Mouse (Mus musculus) liver, embryonic 14.5 days (tissue): ENCODE measurements around the gene Phf21b. TPM values are rescaled to one million over a fixed set of nuclear protein-coding genes. Genes with fewer than 3 reads are reported as not detected.

ENCODE experiments used
- ATAC-seq: fragments of 200-750 bp; cut with Nextera tagmentation; 2 replicates; pipeline ENCODE4 v1.8.0; 2017; ENCODE audit warnings: moderate number of reproducible peaks, mild to moderate bottlenecking, moderate library complexity; ENCODE audit not compliant: insufficient read depth
- DNase-seq, 3 experiments: peaks; one replicate each; pipeline ENCODE4 v3.0.0-alpha.2; 2012 to 2013; ENCODE audit warnings: low read depth in 3 of 3, low spot score in 3 of 3
- H3K27ac ChIP-seq: fragments of 300-500 bp; sonication (generic); 2 replicates; pipeline ENCODE4 v1.5.1; 2014; ENCODE audit warnings: moderate library complexity, mild to moderate bottlenecking, control low read depth, inconsistent platforms
- H3K27me3 ChIP-seq: fragments of 300-500 bp; sonication (generic); 2 replicates; pipeline ENCODE4 v1.6.1; 2014; ENCODE audit warnings: mild to moderate bottlenecking, low read length, moderate library complexity; ENCODE audit not compliant: control insufficient read depth, insufficient read depth
- H3K36me3 ChIP-seq: fragments of 300-500 bp; sonication (generic); replicated peaks from 2 replicates; pipeline ENCODE4 v1.6.1; 2014; ENCODE audit warnings: low read depth; ENCODE audit not compliant: control insufficient read depth, insufficient read depth
- H3K4me1 ChIP-seq, 2 experiments: fragments of 200-500 bp in 1 of 2; fragments of 300-500 bp in 1 of 2; sonication (generic) in 1 of 2; replicated peaks; 2 replicates each; pipeline ENCODE4 v1.6.1; 2012 to 2014; ENCODE audit warnings: antibody characterized with exemption in 1 of 2, inconsistent platforms in 1 of 2, low read length in 1 of 2; ENCODE audit not compliant: control insufficient read depth in 2 of 2, insufficient read depth in 2 of 2
- H3K4me2 ChIP-seq: fragments of 300-500 bp; sonication (generic); 2 replicates; pipeline ENCODE4 v1.6.1; 2014; ENCODE audit warnings: low read depth, mild to moderate bottlenecking, control low read depth, moderate library complexity
- H3K4me3 ChIP-seq, 2 experiments: fragments of 200-500 bp in 1 of 2; fragments of 300-500 bp in 1 of 2; sonication (generic) in 1 of 2; 2 replicates each; pipeline ENCODE4 v1.5.1; 2012 to 2014; ENCODE audit warnings: low read depth in 2 of 2, low read length in 2 of 2, mild to moderate bottlenecking in 2 of 2, control low read depth in 1 of 2, inconsistent platforms in 1 of 2, moderate library complexity in 1 of 2; ENCODE audit not compliant: insufficient read depth in 1 of 2
- H3K9ac ChIP-seq: fragments of 300-500 bp; sonication (generic); replicated peaks from 2 replicates; pipeline ENCODE4 v1.6.1; 2014; ENCODE audit warnings: mild to moderate bottlenecking, control low read depth, moderate library complexity
- H3K9me3 ChIP-seq: fragments of 300-500 bp; sonication (generic); 2 replicates; pipeline ENCODE4 v1.6.1; 2016; ENCODE audit warnings: low read length, mixed read lengths; ENCODE audit not compliant: control insufficient read depth
- CTCF ChIP-seq: IDR thresholded peaks from 2 replicates; pipeline ENCODE4 v1.5.1; 2016; ENCODE audit warnings: antibody characterized with exemption, low read depth, control low read depth
- EP300 ChIP-seq: IDR thresholded peaks from 2 replicates; pipeline ENCODE4 v1.6.1; 2016; ENCODE audit warnings: antibody characterized with exemption, low read depth
- WGBS: fragments of 180-500 bp; shearing (Covaris S2); extraction: QIAGEN DNeasy Blood & Tissue Kit; methylation state at CpG from one replicate; pipeline ENCODE4 v1.1.7; 2014; ENCODE audit not compliant: insufficient replicate concordance; 5-methylcytosine and 5-hydroxymethylcytosine counted together
- polyA plus RNA-seq, 2 experiments: library from polyadenylated mRNA; depleted of rRNA in 1 of 2; stranded (reverse) in 1 of 2; unstranded in 1 of 2; fragments of >200 nt; fragmentation: Nextera tagmentation in 1 of 2; extraction: Ambion mirVana in 1 of 2; gene quantifications; 2 replicates each; pipeline versions ENCODE4 v1.2.1 to v1.2.3; 2012 to 2014

The Phf21b gene
- polyA plus RNA-seq, 2 experiments = 0.69 TPM; not detected in 1

DNA sequence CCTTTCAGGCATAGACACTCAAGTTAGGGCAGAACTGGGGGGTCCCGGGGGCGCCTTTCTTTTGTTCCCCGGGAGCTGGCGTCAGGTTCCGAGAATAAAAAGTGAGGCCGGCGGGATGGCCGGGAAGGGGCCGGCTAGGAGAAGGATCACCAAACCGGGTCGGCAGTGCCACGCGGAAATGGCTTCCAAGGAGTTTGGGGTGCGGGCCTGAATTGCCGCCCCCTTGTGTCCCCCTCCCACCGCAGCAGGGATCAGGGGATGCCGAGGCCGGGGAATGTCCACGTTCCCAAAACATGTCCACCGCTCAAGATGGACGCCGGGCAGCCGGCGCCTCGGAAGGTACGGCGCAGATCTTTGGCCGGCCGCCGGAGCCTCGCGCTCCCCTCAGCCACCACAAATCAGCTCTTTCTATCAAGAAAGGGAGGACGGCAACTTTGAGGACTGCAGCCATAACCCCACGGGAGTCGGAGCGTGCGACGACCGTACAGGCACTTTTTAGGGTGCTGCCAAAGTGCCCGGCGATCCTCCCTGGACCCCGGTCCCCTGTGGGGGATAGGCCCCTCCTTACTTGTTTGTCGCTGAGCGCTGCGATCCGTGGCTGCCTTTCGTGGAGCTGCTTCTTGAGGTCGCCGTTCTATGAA is 1.6 kb downstream of the Phf21b start:
- H3K27me3 ChIP-seq = peaks cover 62% of the 10 kb centered on the region
- under 1% methylated on average over 49 of the region's 49 CpGs for WGBS
- H3K4me2 ChIP-seq = peak overlapping the region; percentile 63

DNA sequence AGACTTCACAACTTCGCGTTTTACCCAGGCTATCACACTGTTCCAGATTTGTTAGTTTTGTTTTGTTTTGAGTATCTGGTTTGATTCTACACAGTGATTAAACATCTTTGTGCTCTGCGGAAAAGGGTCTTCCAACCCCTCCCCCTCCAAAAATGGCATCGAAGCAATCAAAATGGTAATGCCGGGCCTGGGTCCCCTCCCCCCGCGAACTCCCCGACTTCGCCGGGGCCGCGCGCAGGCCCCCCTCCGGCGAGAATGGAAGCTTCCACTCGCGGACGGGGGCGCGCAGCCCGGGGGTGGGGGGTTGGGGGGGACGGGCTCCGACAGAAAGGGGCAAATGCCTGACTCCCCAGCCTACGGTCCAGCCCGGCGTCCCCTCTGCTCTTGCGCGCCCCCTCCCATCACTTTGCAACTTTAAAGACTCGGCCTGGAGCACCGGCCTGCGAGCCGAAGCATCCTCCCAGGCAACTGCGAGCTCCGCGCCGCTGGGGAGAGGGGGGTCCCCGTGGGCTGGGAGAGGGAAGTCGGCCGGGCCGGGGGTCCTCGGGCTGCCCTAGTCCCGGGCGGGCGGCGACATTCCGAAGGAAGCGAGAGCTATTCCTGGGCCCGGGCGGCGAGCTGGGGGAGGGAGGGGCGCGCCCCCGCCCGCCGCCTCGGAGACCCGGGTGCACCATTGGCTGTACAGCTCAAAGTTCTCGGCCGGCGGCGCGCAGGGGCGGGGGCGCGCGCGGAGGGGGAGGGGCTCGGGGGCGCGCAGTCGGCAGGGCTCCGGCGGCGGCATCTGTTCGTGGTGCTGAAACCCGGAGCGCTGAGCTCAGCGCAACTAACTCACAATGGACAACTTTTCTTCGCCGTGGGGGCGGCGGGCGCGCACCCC is 2.4 kb downstream of the Phf21b start:
- no peak overlapping the region for H3K27ac ChIP-seq
- H3K27me3 ChIP-seq = peaks cover 62% of the 10 kb centered on the region
- TF ChIP-seq EP300 (no peak), CTCF (no peak)
- H3K4me2 ChIP-seq = peak overlapping the region; percentile 63
- peaks cover 0 to 2% of the 10 kb centered on the region in 2 experiments; a peak in 1 of 4 replicates for H3K4me1 ChIP-seq
- no peaks in the 10 kb centered on the region for H3K36me3 ChIP-seq
- DNase-seq (no peak), ATAC-seq (peak; percentile 39; the same call in 1 of the 2 replicates)
- H3K4me3 ChIP-seq = peak overlapping the region; percentile 24 to 50
- no peaks in the 10 kb centered on the region for H3K9me3 ChIP-seq
- no peak overlapping the region for H3K9ac ChIP-seq
- under 1% methylated on average over 74 of the region's 84 CpGs for WGBS

More for the DNA sequence above, 1.6 kb downstream of the Phf21b start:
- H3K36me3 ChIP-seq = no peaks in the 10 kb centered on the region
- H3K4me1 ChIP-seq = peaks cover 0 to 2% of the 10 kb centered on the region in 2 experiments; a peak in 1 of 4 replicates
- no peak for TF ChIP-seq CTCF
- TF ChIP-seq EP300 = no peak
- H3K4me3 ChIP-seq = peak overlapping the region; percentile 28 to 50
- DNase-seq (no peak), ATAC-seq (no peak)
- H3K9ac ChIP-seq = no peak overlapping the region
- H3K27ac ChIP-seq = no peak overlapping the region
- H3K9me3 ChIP-seq = no peaks in the 10 kb centered on the region

DNA sequence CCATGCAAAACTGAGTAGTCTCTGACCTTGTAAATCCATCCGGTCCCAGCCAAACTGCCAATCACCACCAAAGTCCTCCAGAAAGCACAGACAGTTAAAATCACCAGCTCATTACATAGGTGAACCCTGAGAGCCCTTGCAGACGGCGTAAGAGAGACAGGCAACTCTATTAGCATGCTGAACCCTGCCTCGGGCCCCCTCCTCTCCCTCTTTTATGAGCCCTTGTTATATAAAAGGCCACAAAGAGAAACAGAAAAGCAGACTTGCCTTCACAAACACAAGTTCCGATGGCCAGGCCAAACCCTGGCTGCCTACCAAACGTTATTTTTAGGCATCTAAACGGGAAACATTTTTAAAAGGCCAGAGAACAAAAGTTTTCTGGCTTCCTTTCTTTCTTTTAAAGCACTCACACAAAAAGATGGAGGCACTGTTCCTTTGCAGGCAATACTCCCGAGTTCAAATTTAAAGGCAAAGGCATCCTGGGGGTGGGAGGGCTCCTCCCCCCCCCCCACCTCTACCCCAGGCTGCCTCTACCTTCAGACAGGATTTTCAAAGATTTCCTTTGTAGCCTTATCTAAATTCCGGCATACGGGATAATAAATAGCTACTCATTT is 3.3 kb downstream of the Phf21b start:
- no peak overlapping the region for H3K27ac ChIP-seq
- H3K27me3 ChIP-seq = peaks cover 55% of the 10 kb centered on the region
- H3K9ac ChIP-seq = no peak overlapping the region
- H3K36me3 ChIP-seq = no peaks in the 10 kb centered on the region
- peaks cover 0 to 2% of the 10 kb centered on the region in 2 experiments; a peak in 1 of 4 replicates for H3K4me1 ChIP-seq
- ATAC-seq = no peak
- TF ChIP-seq EP300 (no peak), CTCF (no peak)
- DNase-seq = no peak
- 25% methylated on average over 10 of the region's 10 CpGs for WGBS
- H3K4me2 ChIP-seq = peak overlapping the region; percentile 63; the same call in 1 of the 2 replicates
- H3K4me3 ChIP-seq = no peak overlapping the region
- no peaks in the 10 kb centered on the region for H3K9me3 ChIP-seq

DNA sequence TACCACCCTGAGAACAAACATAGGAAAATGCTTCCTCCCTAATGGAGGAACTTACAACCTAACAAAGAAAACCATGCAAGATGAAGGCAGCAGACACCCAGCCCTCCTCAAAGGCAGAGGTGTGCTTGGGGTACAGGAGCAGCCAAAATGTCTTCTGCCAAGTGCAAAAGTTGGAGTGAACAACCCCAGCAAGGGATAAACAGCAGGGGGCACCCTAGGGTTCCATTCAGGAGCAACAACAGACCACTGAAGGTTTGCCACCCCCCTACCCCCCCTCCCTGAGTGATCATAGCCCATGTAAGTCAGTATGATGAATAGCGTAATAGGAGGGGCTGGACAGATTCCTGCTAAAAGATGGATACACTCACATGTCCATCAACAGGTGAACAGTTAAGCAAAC is 5.5 kb downstream of the Phf21b start:
- 69% methylated on average over 1 of the region's 1 CpGs for WGBS

More for the DNA sequence above, 5.5 kb downstream of the Phf21b start:
- peaks cover 33% of the 10 kb centered on the region for H3K27me3 ChIP-seq
- ATAC-seq (no peak), DNase-seq (no peak)
- no peak overlapping the region for H3K4me2 ChIP-seq
- no peaks in the 10 kb centered on the region for H3K4me1 ChIP-seq
- H3K4me3 ChIP-seq = no peak overlapping the region
- no peak overlapping the region for H3K9ac ChIP-seq
- H3K9me3 ChIP-seq = no peaks in the 10 kb centered on the region
- no peaks in the 10 kb centered on the region for H3K36me3 ChIP-seq
- H3K27ac ChIP-seq = no peak overlapping the region
- TF ChIP-seq CTCF = 0 out of 2 replicates have a peak, but pooled peaks have one; percentile 12
- TF ChIP-seq EP300 = no peak
